Mouse (Mus musculus): ENCODE measurements at regions not wholly inside any gene's neighbourhood (a gene's known extent, or its start where the extent isn't known, plus 50 kb on each side); places are given as distances from the start of the nearest gene placed in this dataset.

DNA sequence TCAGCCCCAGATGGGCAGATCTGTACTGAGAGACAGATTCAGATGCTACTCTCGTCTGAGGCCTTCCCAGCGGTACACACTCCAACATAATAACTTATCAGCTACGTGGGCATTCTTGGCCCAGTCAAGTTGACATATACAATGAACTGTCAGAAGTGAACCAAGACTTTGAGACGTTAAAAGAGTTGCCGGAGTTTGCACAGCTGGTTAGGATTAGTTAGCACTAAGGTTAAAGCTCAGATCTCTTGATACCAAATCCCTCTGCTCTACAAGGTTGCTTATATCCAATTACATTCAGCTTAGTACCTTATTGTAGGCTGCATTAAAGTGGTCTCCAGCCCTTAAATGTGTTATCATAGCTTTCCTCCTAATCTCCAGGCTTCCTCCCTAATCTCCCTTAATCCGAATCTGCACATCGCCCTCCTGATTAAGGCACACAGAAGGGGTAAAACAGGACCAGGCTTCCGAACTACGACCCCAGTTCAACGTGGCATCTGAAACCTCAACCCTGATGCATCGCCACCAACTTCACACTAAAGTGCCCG, 1564.5 kb upstream of the Gulo start:
- Histone ChIP-seq H3K9ac (ENCODE audit: low read depth, low read length) (no peak overlapping the region), H3K79me2 (replicated peaks; ENCODE audit: control insufficient read depth, insufficient read depth, low read length) (no peaks in the 10 kb centered on the region), H3K27ac (no peak overlapping the region), H3K4me3 (no peak overlapping the region), H3K36me3 (ENCODE audit: control insufficient read depth, insufficient read depth, low read length) (no peaks in the 10 kb centered on the region), H3K27me3 (ENCODE audit: control insufficient read depth, insufficient read depth, low read length) (no peaks in the 10 kb centered on the region), H3K4me1 (ENCODE audit: control insufficient read depth, insufficient read depth, low read length) (no peaks in the 10 kb centered on the region)
- intact Hi-C loops (cut with DNase I) = no loop called here
- TF ChIP-seq POLR2A (IDR thresholded peaks at IDR 0.05; ENCODE audit: insufficient read depth, low read depth, low read length) (no peak), CTCF (IDR thresholded peaks at IDR 0.05) (no peak), EP300 (IDR thresholded peaks at IDR 0.05; ENCODE audit: insufficient read depth, low read depth, low read length) (no peak)
- no peak for DNase-seq
- WGBS = 78% methylated on average over 12 of the region's 12 CpGs

DNA sequence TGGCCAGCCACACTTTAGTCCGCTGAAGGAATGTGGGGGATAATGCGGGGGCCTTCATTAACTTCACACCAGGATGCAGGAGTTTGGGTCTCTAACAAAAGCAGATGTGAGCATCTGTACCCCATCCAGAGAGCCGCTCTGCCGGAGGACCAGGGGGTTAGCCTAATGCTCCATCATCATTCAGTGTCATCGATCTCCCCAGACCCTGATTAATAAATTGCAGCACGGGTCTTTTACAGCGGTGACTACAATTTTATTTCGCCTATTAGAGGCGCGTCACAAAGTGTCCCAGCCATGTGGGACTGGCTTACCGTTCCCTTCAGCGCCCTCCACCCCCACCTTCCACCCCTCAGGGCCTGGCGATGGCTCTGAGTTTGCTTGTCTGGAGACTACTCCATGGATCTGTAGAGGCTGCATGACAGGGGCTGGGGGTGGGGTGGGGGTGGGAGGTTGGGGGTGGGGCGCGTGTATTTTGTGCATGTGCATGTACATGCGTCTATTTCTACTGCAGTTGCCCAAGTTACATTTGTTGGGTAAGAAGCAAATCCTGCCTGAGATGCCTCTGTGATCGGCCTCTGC, 1560.8 kb upstream of the Gulo start:
- TF ChIP-seq CTCF (IDR thresholded peaks at IDR 0.05) (no peak), EP300 (IDR thresholded peaks at IDR 0.05; ENCODE audit: insufficient read depth, low read depth, low read length) (no peak), POLR2A (IDR thresholded peaks at IDR 0.05; ENCODE audit: insufficient read depth, low read depth, low read length) (no peak)
- Histone ChIP-seq H3K79me2 (replicated peaks; ENCODE audit: control insufficient read depth, insufficient read depth, low read length) (no peaks in the 10 kb centered on the region), H3K9ac (ENCODE audit: low read depth, low read length) (no peak overlapping the region), H3K27me3 (ENCODE audit: control insufficient read depth, insufficient read depth, low read length) (no peaks in the 10 kb centered on the region), H3K4me3 (no peak overlapping the region), H3K4me1 (ENCODE audit: control insufficient read depth, insufficient read depth, low read length) (no peaks in the 10 kb centered on the region), H3K27ac (no peak overlapping the region), H3K36me3 (ENCODE audit: control insufficient read depth, insufficient read depth, low read length) (no peaks in the 10 kb centered on the region)
- intact Hi-C loops (cut with DNase I) = no loop called here
- 75% methylated on average over 17 of the region's 17 CpGs for WGBS
- DNase-seq = no peak

DNA sequence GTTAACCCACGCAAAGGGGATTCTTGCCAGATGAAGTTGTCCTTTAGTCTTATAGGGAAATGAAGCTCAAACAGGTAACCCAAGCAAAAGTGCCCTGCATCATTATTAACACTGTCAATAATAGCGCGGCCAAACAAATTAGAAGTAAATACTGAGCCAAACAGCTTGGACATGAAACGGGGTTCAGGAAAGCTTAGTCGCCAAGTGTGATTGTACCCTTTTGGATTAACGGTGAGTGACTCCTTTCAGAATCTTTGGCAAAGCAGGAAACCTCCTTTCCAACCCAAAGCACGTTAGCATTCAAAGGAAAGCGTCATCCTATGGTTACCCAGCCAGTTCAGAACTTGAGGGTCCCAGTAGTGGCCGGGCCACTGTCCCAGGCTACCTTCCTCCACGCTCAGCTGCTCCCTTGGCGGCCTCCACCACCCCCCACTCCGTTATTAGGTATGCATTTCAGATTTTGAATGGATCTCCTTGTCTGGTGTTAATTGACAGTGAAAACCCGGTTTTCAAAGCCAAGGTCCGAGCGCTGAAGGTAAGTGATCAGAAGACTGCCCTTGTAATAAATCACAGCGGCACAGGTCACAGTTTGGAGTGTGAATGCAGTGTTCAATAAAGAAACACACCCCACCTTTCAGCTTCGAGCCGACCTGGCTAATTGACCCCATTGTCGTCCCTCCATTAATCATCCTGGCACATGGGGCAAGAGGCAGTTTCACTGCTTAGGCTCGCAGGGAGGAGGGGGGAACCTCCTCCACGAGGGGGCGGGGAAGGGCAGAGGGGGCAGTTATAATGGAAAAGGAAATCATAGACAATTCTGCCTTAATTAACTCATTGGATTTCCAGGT, 1560.1 kb upstream of the Gulo start:
- no peaks in the 10 kb centered on the region for H3K4me1 ChIP-seq (ENCODE audit: control insufficient read depth, insufficient read depth, low read length)
- H3K36me3 ChIP-seq (ENCODE audit: control insufficient read depth, insufficient read depth, low read length) = no peaks in the 10 kb centered on the region
- WGBS = 65% methylated on average over 22 of the region's 22 CpGs
- no peak overlapping the region for H3K4me3 ChIP-seq
- no peak for DNase-seq
- H3K9ac ChIP-seq (ENCODE audit: low read depth, low read length) = no peak overlapping the region
- intact Hi-C loops (cut with DNase I) = no loop called here
- TF ChIP-seq POLR2A (IDR thresholded peaks at IDR 0.05; ENCODE audit: insufficient read depth, low read depth, low read length) = no peak
- no peak for TF ChIP-seq CTCF (IDR thresholded peaks at IDR 0.05)
- no peak for TF ChIP-seq EP300 (IDR thresholded peaks at IDR 0.05; ENCODE audit: insufficient read depth, low read depth, low read length)
- no peak overlapping the region for H3K27ac ChIP-seq
- H3K79me2 ChIP-seq (replicated peaks; ENCODE audit: control insufficient read depth, insufficient read depth, low read length) = no peaks in the 10 kb centered on the region
- H3K27me3 ChIP-seq (ENCODE audit: control insufficient read depth, insufficient read depth, low read length) = no peaks in the 10 kb centered on the region

DNA sequence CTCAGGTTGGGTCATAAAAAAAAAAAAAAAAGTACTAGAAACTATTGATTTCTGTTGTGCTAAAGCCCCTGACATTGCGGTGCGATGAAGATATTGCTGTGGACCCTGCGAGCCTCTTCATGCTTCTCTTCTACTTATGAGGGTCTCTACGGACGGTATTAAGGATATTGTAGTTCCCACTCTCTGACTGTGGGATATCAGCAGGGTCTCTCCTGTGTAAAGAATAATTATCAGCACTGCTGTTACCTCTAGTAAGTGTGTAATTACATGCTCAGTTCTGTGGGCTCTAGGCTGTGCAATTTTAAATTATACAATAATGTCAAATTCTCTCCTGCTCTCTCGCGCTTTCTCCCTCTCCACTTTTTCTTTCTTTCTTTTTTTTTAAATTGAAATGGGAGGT, 1545.9 kb upstream of the Gulo start:
- TF ChIP-seq EP300 (IDR thresholded peaks at IDR 0.05; ENCODE audit: insufficient read depth, low read depth, low read length) = no peak
- TF ChIP-seq CTCF (IDR thresholded peaks at IDR 0.05) = no peak
- TF ChIP-seq POLR2A (IDR thresholded peaks at IDR 0.05; ENCODE audit: insufficient read depth, low read depth, low read length) = no peak
- 94% methylated on average over 7 of the region's 7 CpGs for WGBS
- DNase-seq = no peak

DNA sequence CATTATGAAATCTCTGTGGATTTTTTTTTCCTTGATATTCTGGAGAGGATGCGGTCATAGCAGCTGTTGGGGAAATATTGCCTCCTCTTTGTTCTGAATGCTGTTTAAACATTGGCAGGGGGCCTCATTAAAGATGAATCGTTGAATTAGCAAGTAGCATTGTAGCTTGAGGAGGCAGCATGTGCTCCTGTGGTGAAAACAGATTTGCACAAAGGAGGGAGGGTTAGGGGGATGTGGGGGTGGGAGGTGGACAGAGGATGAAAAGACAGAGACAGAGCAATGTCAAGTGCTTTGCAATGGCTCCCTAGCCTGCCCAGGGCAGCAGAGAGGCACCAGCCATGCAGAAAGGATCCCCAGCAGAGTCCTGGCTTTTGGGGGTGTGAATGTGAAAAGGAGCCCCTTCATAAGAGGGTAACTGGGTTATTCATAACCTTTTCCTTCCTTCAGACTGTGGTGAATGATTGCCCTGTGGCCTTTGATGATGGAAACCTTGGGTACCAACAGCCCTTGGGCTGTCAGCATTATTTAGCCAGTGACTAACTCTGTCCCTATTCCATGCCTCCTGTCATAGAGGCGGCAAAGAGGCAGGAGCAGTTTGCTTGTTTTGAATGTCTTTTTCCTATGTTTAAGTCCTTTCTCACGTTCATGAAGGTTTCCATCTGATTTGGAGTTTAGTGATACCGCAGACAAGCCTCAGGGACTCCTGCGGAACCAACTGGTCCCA, 1541.6 kb upstream of the Gulo start:
- intact Hi-C loops (cut with DNase I) = no loop called here
- DNase-seq = no peak
- TF ChIP-seq POLR2A (IDR thresholded peaks at IDR 0.05; ENCODE audit: insufficient read depth, low read depth, low read length) (no peak), EP300 (IDR thresholded peaks at IDR 0.05; ENCODE audit: insufficient read depth, low read depth, low read length) (no peak), CTCF (IDR thresholded peaks at IDR 0.05) (no peak)
- H3K9ac ChIP-seq (ENCODE audit: low read depth, low read length) = no peak overlapping the region
- H3K27me3 ChIP-seq (ENCODE audit: control insufficient read depth, insufficient read depth, low read length) = 0 out of 2 replicates have a peak, but pooled peaks cover 1% of the 10 kb centered on the region
- 76% methylated on average over 6 of the region's 6 CpGs for WGBS
- no peaks in the 10 kb centered on the region for H3K36me3 ChIP-seq (ENCODE audit: control insufficient read depth, insufficient read depth, low read length)
- no peak overlapping the region for H3K4me3 ChIP-seq
- no peaks in the 10 kb centered on the region for H3K79me2 ChIP-seq (replicated peaks; ENCODE audit: control insufficient read depth, insufficient read depth, low read length)
- no peak overlapping the region for H3K27ac ChIP-seq
- peaks cover under 1% of the 10 kb centered on the region; the same call in 1 of the 2 replicates for H3K4me1 ChIP-seq (ENCODE audit: control insufficient read depth, insufficient read depth, low read length)

More for the DNA sequence above, 1545.9 kb upstream of the Gulo start:
- Histone ChIP-seq H3K27me3 (ENCODE audit: control insufficient read depth, insufficient read depth, low read length) (0 out of 2 replicates have a peak, but pooled peaks cover 1% of the 10 kb centered on the region), H3K36me3 (ENCODE audit: control insufficient read depth, insufficient read depth, low read length) (no peaks in the 10 kb centered on the region), H3K79me2 (replicated peaks; ENCODE audit: control insufficient read depth, insufficient read depth, low read length) (no peaks in the 10 kb centered on the region), H3K9ac (ENCODE audit: low read depth, low read length) (no peak overlapping the region), H3K27ac (no peak overlapping the region), H3K4me3 (no peak overlapping the region), H3K4me1 (ENCODE audit: control insufficient read depth, insufficient read depth, low read length) (no peaks in the 10 kb centered on the region)
- intact Hi-C loops (cut with DNase I) = no loop called here

Measured in heart, adult 2 months (tissue).